Mouse (Mus musculus): Measurements from ENCODE around the gene Cks1b.
A peak's percentile ranks its signal among the peaks of the same experiment; 100 is the strongest.

Gene Cks1b

GRCm38 (mm10) chr3:89417131-89417530 is 1.1 kb downstream of the Cks1b start:
- TF ChIP-seq GATA4 (IDR thresholded peaks at IDR 0.05; ENCODE audit: insufficient replicate concordance, low read length): no peak

DNA sequence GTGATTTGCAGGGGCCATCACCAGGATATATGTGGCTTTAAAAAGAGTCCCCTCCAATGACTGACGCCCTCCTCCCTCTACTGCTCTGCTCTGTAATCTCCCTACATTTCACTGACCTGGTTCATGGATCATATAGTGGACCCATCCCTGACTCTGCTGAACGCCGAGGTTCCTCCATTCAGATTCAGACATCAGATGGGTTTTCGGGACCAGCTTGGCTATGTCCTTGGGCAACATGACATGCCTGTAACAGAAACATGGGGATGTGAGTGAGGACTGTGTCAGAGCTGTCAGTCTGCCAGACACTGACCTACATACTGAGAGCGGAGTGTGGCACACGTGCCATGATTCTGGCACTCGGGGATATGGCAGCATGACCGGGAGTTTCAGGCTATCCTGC is 2.0 kb downstream of the Cks1b start:
- no peak for TF ChIP-seq GATA4 (IDR thresholded peaks at IDR 0.05; ENCODE audit: insufficient replicate concordance, low read length)

GRCm38 (mm10) chr3:89411490-89412393 is 6.4 kb downstream of the Cks1b start, which contains the start of gene Flad1:
Gene Flad1, minus strand, starts transcription at chr3:89411870.
- peak; percentile 49; the same call in 1 of the 2 replicates for TF ChIP-seq GATA4 (IDR thresholded peaks at IDR 0.05; ENCODE audit: insufficient replicate concordance, low read length)

DNA sequence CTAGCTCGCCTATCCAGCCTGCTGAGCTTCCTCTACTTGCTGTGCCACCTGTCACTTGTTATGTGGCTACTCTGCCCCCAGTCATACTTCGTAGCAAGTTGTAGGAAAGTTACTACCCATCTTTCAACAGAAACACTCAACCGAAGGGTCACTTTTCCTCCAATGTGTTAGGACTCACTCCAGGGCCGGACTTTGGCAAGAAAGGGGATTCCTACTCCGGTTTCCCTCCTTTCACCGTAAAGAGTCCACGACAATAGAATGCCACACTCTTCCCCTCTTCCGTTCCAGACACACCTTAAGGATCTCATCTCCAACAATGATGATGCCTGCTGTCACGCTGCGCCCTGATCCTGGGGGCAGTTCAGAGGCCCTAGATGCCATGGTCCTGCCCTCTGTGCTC is 7.3 kb downstream of the Cks1b start:
- TF ChIP-seq GATA4 (IDR thresholded peaks at IDR 0.05; ENCODE audit: insufficient replicate concordance, low read length): no peak

DNA sequence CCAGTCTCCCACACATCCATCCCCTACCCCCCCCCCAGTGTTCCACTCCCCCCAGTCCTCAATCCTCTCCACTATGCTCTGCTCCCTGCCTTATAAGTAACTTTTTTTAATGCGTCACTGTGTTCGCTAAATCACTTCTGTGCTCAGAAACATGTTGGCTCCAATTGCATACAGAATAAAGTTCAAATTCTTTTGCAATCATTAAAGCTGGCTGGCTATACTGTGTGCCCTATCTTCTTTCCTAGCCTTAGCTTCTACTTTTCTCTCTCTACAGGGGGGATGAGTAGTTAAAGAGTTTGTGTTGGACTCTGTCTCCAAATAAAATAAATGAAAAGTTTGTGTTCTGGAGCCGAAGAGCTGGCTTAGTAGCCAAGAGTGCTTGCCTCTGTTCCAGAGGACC is 8.5 kb downstream of the Cks1b start:
- TF ChIP-seq GATA4 (IDR thresholded peaks at IDR 0.05; ENCODE audit: insufficient replicate concordance, low read length): no peak

DNA sequence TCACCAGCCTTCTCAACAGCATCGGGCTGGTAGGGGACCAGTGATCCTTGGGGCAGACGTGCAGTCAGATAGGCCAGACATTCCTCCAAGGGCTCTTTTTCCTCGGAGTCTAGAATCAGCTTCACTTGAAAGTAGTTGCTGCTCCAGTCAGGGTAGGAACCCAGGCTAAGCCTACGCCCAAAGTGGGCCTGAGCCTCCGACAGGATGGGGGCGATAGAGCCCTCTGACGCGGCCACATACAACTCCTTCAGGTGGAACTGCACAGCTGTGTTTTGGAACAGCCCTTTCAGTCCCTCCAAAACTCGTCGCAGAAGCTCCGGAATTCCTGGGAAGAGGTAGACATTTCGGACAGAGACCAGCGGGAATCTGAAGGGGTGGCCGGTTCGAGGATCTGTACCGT is 9.7 kb downstream of the Cks1b start:
- no peak for TF ChIP-seq GATA4 (IDR thresholded peaks at IDR 0.05; ENCODE audit: insufficient replicate concordance, low read length)

DNA sequence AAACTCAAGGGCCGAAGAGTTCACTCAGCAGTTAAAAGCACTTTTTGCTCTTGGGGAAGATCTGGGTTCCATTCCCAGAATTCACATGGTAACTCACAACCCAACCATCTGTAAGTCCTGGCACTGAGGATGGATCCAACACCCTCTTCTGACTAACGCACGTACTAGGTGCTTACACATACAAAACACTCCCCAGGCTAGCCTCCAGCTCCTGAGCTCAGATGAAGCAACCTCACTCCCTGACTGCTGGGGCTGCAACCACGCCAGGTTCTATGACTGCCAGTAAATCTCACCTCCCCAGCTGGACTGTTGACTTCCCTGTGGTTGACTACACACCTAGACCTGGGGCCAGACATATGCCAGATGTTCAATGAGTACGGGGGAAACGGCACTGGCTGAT is 11.3 kb downstream of the Cks1b start:
- no peak for TF ChIP-seq GATA4 (IDR thresholded peaks at IDR 0.05; ENCODE audit: insufficient replicate concordance, low read length)

- no peak for TF ChIP-seq GATA4 (IDR thresholded peaks at IDR 0.05; ENCODE audit: insufficient replicate concordance, low read length)
Observed at GRCm38 (mm10) chr3:89402693-89403092, 15.5 kb downstream of the Cks1b start, which contains the start of gene Lenep. Gene Lenep, minus strand, starts transcription at chr3:89402793.

GRCm38 (mm10) chr3:89401329-89401728 is 16.9 kb downstream of the Cks1b start:
- no peak for TF ChIP-seq GATA4 (IDR thresholded peaks at IDR 0.05; ENCODE audit: insufficient replicate concordance, low read length)

DNA sequence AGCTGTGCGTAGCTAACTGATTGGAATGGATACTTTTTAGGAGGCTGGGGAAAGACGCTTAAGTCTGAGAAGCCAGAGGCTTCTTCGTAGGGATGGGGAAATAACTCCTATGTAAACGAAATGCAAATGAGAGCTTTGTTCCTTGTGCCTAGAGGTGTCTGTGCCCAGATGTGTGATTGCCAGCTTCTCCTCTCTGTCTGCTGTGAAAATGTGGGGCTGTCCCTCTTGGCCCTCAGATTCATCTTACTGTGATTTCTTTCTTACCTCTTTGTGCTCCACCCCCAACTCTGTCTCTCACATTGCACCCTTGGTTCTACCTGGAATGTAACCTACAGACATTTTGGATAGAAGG is 21.6 kb downstream of the Cks1b start:
- TF ChIP-seq GATA4 (IDR thresholded peaks at IDR 0.05; ENCODE audit: insufficient replicate concordance, low read length): no peak

DNA sequence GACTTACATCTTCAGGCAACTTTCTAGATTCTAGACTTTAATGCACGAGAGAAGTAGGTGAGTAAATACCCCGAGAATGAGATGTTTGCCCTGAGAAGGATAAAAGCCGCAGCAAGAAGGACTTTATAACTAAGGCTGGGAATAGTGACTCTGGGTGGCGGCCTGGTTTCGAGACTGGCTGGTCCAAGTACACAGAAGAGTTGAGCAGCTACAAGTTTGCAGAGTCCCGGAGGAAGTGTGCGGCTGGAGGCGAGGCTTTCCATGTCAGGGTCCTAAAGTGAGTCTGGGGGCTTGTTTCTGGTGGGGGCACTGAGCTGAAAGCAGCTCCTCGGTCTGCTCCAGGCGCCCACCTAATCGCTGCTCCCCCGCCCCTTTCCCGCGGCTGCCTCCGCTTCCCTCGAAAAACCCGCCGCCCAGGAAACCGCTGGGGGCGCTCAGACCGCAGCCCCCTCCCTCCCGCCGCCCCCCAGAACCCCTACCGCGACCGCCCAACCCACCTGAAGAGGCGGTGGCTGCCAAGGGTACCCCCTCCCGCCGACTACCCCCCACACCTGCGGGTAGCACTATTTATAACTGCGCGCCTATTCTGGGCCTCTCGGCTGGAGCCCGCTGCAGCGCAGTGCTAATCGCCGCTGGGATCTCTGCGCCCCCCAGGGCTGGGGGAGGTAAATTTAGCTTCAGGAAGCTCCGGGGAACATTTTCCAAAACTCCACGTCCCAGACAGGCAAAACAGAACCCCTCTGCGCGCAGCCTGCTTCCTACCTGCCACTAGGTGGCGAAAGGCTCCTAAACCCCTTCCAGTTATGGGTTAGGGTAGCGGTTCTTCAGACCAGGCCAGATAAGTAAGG is 22.2 kb downstream of the Cks1b start:
- no peak; the same call in 1 of the 2 replicates for TF ChIP-seq GATA4 (IDR thresholded peaks at IDR 0.05; ENCODE audit: insufficient replicate concordance, low read length)

DNA sequence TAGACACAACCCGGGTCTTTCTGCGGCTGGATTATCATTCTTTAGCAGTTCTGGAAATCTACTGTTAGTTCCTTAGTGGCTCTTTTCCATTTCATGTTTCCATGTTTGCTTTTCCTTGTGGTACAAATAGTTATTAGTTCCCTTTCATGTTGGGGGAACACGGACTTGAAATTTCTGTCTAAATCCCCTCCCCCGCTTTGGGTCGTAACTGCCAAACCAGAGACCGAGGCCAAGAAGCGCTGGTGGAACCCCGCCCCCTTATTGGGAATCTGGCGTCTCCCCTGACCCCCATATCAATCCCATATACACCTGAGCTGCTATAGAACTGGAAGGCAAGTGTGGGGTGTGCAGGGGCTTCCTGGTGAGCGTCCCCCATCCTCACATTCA is 22.8 kb downstream of the Cks1b start:
- no peak for TF ChIP-seq GATA4 (IDR thresholded peaks at IDR 0.05; ENCODE audit: insufficient replicate concordance, low read length)

DNA sequence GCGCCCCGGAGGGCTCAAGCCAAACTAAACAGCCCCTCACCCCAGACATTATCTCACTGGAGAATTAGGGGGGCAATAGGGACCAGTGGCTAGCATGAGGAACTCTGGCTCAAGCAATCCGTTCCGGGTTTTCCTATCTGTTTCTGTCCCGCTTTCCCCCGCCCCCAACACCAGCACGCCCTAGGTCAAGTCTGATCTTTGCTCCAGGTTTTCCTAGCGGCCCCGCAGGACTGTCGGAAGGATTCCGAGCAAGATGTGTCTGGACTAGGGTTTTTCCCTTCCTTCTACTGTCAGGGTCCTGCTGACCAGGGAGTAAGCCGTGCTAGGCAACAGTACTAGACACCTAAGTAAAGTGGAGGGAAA is 23.3 kb downstream of the Cks1b start:
- TF ChIP-seq GATA4 (IDR thresholded peaks at IDR 0.05; ENCODE audit: insufficient replicate concordance, low read length): peak; percentile 62; the same call in 1 of the 2 replicates

DNA sequence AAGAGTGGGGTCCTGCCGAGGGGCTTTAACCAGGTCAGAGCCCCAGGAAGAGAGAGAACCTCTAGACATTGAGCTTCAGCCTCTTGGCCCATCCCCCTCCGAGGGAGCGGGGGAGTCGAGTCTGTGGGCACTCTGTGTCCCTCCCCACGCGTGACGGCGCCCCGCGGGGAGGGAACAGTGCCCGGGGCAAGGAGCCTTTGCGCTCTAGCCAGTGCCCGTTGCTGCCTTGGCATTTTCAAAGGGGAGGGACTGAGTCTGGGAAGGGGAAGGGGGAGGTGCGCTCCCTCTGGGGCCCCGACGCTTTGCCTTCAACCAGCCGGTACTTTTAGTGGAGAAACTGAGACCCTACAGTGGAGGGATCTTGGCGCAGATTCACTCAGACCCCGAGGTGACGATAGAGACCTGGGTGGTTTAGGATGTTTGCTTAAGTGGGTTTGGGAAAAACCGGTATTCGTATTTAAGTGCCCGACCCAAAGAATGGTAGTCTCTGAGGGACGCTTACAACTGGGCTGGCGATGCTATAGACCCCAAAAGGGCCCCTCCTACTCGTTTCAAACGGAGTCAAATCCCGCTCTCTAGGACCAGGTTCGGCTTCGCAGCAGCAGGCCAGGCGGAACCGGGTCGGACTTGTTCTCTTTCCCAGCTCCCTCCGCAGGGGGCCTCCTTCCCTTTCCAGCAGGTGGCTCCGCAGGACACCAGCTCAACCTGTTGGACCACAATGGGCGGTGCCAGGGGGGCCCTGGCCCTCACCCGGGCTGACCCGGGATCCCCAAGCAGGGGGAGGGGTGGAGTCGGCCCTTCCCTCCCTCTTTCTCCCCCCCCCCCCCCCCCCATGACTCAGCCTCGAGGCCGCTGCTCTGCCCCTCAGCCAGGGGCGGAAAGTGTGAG is 23.9 kb downstream of the Cks1b start, which contains the start of gene Zbtb7b:
TSS of gene Zbtb7b (minus strand) at position 771 of the 888 bp plus-strand sequence.
- TF ChIP-seq GATA4 (IDR thresholded peaks at IDR 0.05; ENCODE audit: insufficient replicate concordance, low read length): no peak

GRCm38 (mm10) chr3:89393605-89394004 is 24.6 kb downstream of the Cks1b start:
- peak; percentile 58; the same call in 1 of the 2 replicates for TF ChIP-seq GATA4 (IDR thresholded peaks at IDR 0.05; ENCODE audit: insufficient replicate concordance, low read length)

Data from liver, adult (tissue).